Mouse (Mus musculus): Measurements from ENCODE around the gene Tmem115.

GRCm38 (mm10) chr9:107508266-107508665 is 25.5 kb upstream of the Tmem115 start:
- TF ChIP-seq GATA1 (IDR thresholded peaks at IDR 0.05; ENCODE audit: low read length) (no peak), TAL1 (IDR thresholded peaks at IDR 0.05; ENCODE audit: low read length) (no peak)
